Mouse (Mus musculus) lung, postnatal 25 days (tissue): ENCODE measurements at regions not wholly inside any gene's neighbourhood (a gene's known extent, or its start where the extent isn't known, plus 50 kb on each side); places are given as distances from the start of the nearest gene placed in this dataset.
"Not testable (repeated sequence)": the region's sequence is repeated elsewhere in the genome, so short reads cannot be mapped to it uniquely, and the experiment has no call there.

Source experiments
- DNase-seq: peaks from one replicate; pipeline ENCODE4 v3.0.0; 2022; ENCODE audit warnings: low spot score

GRCm38 (mm10) chr12:29049801-29050200 lies 298.2 kb downstream of the Eipr1 start:
- no peak for DNase-seq

- no peak for DNase-seq
These were observed 299.1 kb downstream of the Eipr1 start for GRCm38 (mm10) chr12:29050516-29051251.

GRCm38 (mm10) chr12:29054367-29054766 lies 302.8 kb downstream of the Eipr1 start:
- DNase-seq = no peak

GRCm38 (mm10) chr12:29062025-29062637 lies 310.5 kb downstream of the Eipr1 start:
- no peak for DNase-seq

- DNase-seq = no peak
These were observed 311.2 kb downstream of the Eipr1 start for GRCm38 (mm10) chr12:29062801-29063200.

- no peak for DNase-seq
These were observed 316.6 kb downstream of the Eipr1 start for GRCm38 (mm10) chr12:29068180-29068579.

GRCm38 (mm10) chr12:29075096-29075852 lies 323.7 kb downstream of the Eipr1 start:
- no peak for DNase-seq

- no peak for DNase-seq
These were observed 325.0 kb downstream of the Eipr1 start for GRCm38 (mm10) chr12:29076606-29077005.

- DNase-seq = no peak
These were observed 327.4 kb downstream of the Eipr1 start for GRCm38 (mm10) chr12:29079011-29079410.

GRCm38 (mm10) chr12:29083426-29084221 lies 332.0 kb downstream of the Eipr1 start:
- no peak for DNase-seq

- not testable (repeated sequence) for DNase-seq
These were observed 335.6 kb downstream of the Eipr1 start for GRCm38 (mm10) chr12:29087245-29087644.

GRCm38 (mm10) chr12:29089634-29090033 lies 338.0 kb downstream of the Eipr1 start:
- DNase-seq = no peak

- no peak for DNase-seq
These were observed 338.8 kb downstream of the Eipr1 start for GRCm38 (mm10) chr12:29090451-29090850.

- no peak for DNase-seq
These were observed 343.9 kb downstream of the Eipr1 start for GRCm38 (mm10) chr12:29095406-29096032.

GRCm38 (mm10) chr12:29096033-29096913 lies 344.7 kb downstream of the Eipr1 start:
- no peak for DNase-seq

- no peak for DNase-seq
These were observed 348.5 kb downstream of the Eipr1 start for GRCm38 (mm10) chr12:29100042-29100570.

- DNase-seq = no peak
These were observed 355.5 kb downstream of the Eipr1 start for GRCm38 (mm10) chr12:29106893-29107719.

- no peak for DNase-seq
These were observed 356.1 kb downstream of the Eipr1 start for GRCm38 (mm10) chr12:29107720-29108051.

GRCm38 (mm10) chr12:29118336-29118735 lies 366.7 kb downstream of the Eipr1 start:
- DNase-seq = no peak

- no peak for DNase-seq
These were observed 369.6 kb downstream of the Eipr1 start for GRCm38 (mm10) chr12:29121159-29121558.
